In genomic region chr7:44815721-44816469, GRCm38 (mm10) we compare ENCODE assay signal across 8 mouse cellular contexts. TPM values are rescaled to one million over a fixed set of nuclear protein-coding genes. Genes with fewer than 3 reads are reported as not detected.
DNase-seq lines count a peak whose midpoint lies in the region; ATAC-seq and TF ChIP-seq lines count a peak whose summit lies in the region.

Gene Nup62 (plus strand): TSS chr7:44816088.
Gene Il4i1 (plus strand): TSS chr7:44816387.

- ATAC-seq in G1E (ENCODE audit: extremely low read depth, insufficient number of reproducible peaks, low FRiP score, poor library complexity, severe bottlenecking): peak; percentile 89
- peak; percentile 92 for ATAC-seq in forebrain, embryonic 16.5 days
- peak; percentile 96 for ATAC-seq in lung, embryonic 14.5 days (ENCODE audit: insufficient read depth)

- WGBS in forebrain, embryonic 16.5 days: under 1% methylated on average over 62 of the region's 62 CpGs
- WGBS in lung, embryonic 14.5 days: under 1% methylated on average over 60 of the region's 62 CpGs
- WGBS in olfactory bulb, adult 2 months: under 1% methylated on average over 62 of the region's 62 CpGs
- under 1% methylated on average over 62 of the region's 62 CpGs for WGBS in thymus, adult 2 months

- intact Hi-C loops in heart, postnatal 36 days (cut with DNase I): loop anchor here (2.0 kb wide), 1 partner anchor 65 kb away; the partner anchor contains the start of gene Zfp473

- DNase-seq in G1E (ENCODE audit: low spot score): peak; percentile 94
- peak; percentile 98 to 99 for DNase-seq in cerebellum, adult 18-20 months
- DNase-seq in heart, postnatal 36 days: peak; percentile 98 to 99
- DNase-seq in layer of hippocampus, adult 2 months (ENCODE audit: low spot score in 2 of 2): peak; percentile 98 to 99
- DNase-seq in lung, embryonic 14.5 days: peak; percentile 99
- peak; percentile 99 for DNase-seq in thymus, adult 2 months

- H3K4me2 ChIP-seq in forebrain, embryonic 16.5 days (ENCODE audit: low read length): peak within 1 kb of the TSS; percentile 80
- peak within 1 kb of the TSS; percentile 89 for H3K4me2 ChIP-seq in lung, embryonic 14.5 days

- no peaks in the 10 kb centered on the region for H3K9me3 ChIP-seq in G1E (replicated peaks)
- H3K9me3 ChIP-seq in forebrain, embryonic 16.5 days (ENCODE audit: control insufficient read depth, low read length): no peaks in the 10 kb centered on the region
- H3K9me3 ChIP-seq in lung, embryonic 14.5 days (ENCODE audit: low read depth, low read length): no peaks in the 10 kb centered on the region

- H3K27me3 ChIP-seq in G1E (ENCODE audit: insufficient read depth, low read length): no peaks in the 10 kb centered on the region
- H3K27me3 ChIP-seq in forebrain, embryonic 16.5 days (replicated peaks; ENCODE audit: control insufficient read depth, insufficient read depth, low read length): no peaks in the 10 kb centered on the region
- no peaks in the 10 kb centered on the region for H3K27me3 ChIP-seq in lung, embryonic 14.5 days (ENCODE audit: insufficient read depth, low read length)
- H3K27me3 ChIP-seq in thymus, adult 2 months (ENCODE audit: control insufficient read depth, insufficient read depth, low read length): no peaks in the 10 kb centered on the region

- TF ChIP-seq CTCF in G1E (IDR thresholded peaks at IDR 0.05; ENCODE audit: low read depth, low read length): no peak
- TF ChIP-seq CTCF in layer of hippocampus, adult 2 months (conservative IDR thresholded peaks at IDR 0.05): peak; percentile 35; the same call in 1 of the 2 replicates
- no peak for TF ChIP-seq CTCF in lung, embryonic 14.5 days (IDR thresholded peaks at IDR 0.05; ENCODE audit: low read depth)
- TF ChIP-seq CTCF in olfactory bulb, adult 2 months (IDR thresholded peaks at IDR 0.05; ENCODE audit: insufficient read depth, low read depth, low read length): no peak
- no peak; the same call in 1 of the 2 replicates for TF ChIP-seq CTCF in thymus, adult 2 months (IDR thresholded peaks at IDR 0.05; ENCODE audit: borderline replicate concordance, control insufficient read depth, extremely low read depth, insufficient read depth, low read length, poor library complexity)

- peaks cover 57% of the 10 kb centered on the region for H3K4me1 ChIP-seq in G1E (ENCODE audit: insufficient read depth, low read depth, low read length)
- H3K4me1 ChIP-seq in forebrain, embryonic 16.5 days (replicated peaks; ENCODE audit: control insufficient read depth, insufficient read depth, low read length): peaks cover 42% of the 10 kb centered on the region
- H3K4me1 ChIP-seq in lung, embryonic 14.5 days (ENCODE audit: insufficient read depth): peaks cover 14% of the 10 kb centered on the region
- H3K4me1 ChIP-seq in olfactory bulb, adult 2 months (ENCODE audit: control insufficient read depth, insufficient read depth, low read length): peaks cover 13% of the 10 kb centered on the region
- H3K4me1 ChIP-seq in thymus, adult 2 months (replicated peaks; ENCODE audit: control insufficient read depth, insufficient read depth, low read length): peaks cover 24% of the 10 kb centered on the region

- peak within 1 kb of the TSS; percentile 88 for H3K4me3 ChIP-seq in G1E (ENCODE audit: low read depth, low read length)
- peak within 1 kb of the TSS; percentile 88 for H3K4me3 ChIP-seq in forebrain, embryonic 16.5 days (replicated peaks; ENCODE audit: low read length)
- H3K4me3 ChIP-seq in layer of hippocampus, adult 2 months: peak within 1 kb of the TSS; percentile 82
- peak within 1 kb of the TSS; percentile 88 for H3K4me3 ChIP-seq in lung, embryonic 14.5 days (ENCODE audit: low read depth, low read length)
- peak within 1 kb of the TSS; percentile 100 for H3K4me3 ChIP-seq in olfactory bulb, adult 2 months (ENCODE audit: insufficient read depth, low read depth, low read length)
- peak within 1 kb of the TSS; percentile 89 for H3K4me3 ChIP-seq in thymus, adult 2 months (ENCODE audit: control insufficient read depth, insufficient read depth, low read length)

- peak within 1 kb of the TSS; percentile 89 for H3K27ac ChIP-seq in forebrain, embryonic 16.5 days (ENCODE audit: low read length)
- peak within 1 kb of the TSS; percentile 97 for H3K27ac ChIP-seq in layer of hippocampus, adult 2 months
- peak within 1 kb of the TSS; percentile 99 for H3K27ac ChIP-seq in lung, embryonic 14.5 days (ENCODE audit: low read depth)
- peak within 1 kb of the TSS; percentile 95 for H3K27ac ChIP-seq in olfactory bulb, adult 2 months (ENCODE audit: insufficient read depth, low read depth, low read length)
- peak within 1 kb of the TSS; percentile 76 for H3K27ac ChIP-seq in thymus, adult 2 months (ENCODE audit: control insufficient read depth, insufficient read depth, low read length)

- peak within 1 kb of the TSS; percentile 91 for H3K9ac ChIP-seq in forebrain, embryonic 16.5 days (replicated peaks; ENCODE audit: low read depth, low read length)
- peak within 1 kb of the TSS; percentile 98 for H3K9ac ChIP-seq in lung, embryonic 14.5 days

- H3K36me3 ChIP-seq in G1E (replicated peaks): peaks cover 85% of the 10 kb centered on the region
- H3K36me3 ChIP-seq in forebrain, embryonic 16.5 days (ENCODE audit: control insufficient read depth, insufficient read depth): no peaks in the 10 kb centered on the region
- peaks cover 38% of the 10 kb centered on the region for H3K36me3 ChIP-seq in lung, embryonic 14.5 days (ENCODE audit: insufficient read depth)
- H3K36me3 ChIP-seq in thymus, adult 2 months (ENCODE audit: control insufficient read depth, insufficient read depth, low read length): no peaks in the 10 kb centered on the region

- TF ChIP-seq POLR2A in olfactory bulb, adult 2 months (IDR thresholded peaks at IDR 0.05; ENCODE audit: insufficient read depth, low read depth, low read length): 0 out of 2 replicates have a peak, but pooled peaks have one; percentile 34
- peak; percentile 61; the same call in 1 of the 2 replicates for TF ChIP-seq POLR2A in thymus, adult 2 months (IDR thresholded peaks at IDR 0.05; ENCODE audit: control insufficient read depth, extremely low read depth, insufficient read depth, low read length, poor library complexity)

RNA-seq across cellular contexts. Expression of gene Nup62, which starts in this region (rescaled TPM):
- 96.5 and 160 TPM in 2 replicates for total RNA-seq in G1E (2014; fragmentation: Nextera tagmentation)
- total RNA-seq in G1E (2017): 94.9 and 102 TPM in 2 replicates
- 85.4 and 157 TPM in 2 replicates for polyA plus RNA-seq in G1E (2012)
- polyA plus RNA-seq in forebrain, embryonic 16.5 days (2015; fragmentation: Nextera tagmentation; extraction: Ambion mirVana): 53.9 and 56.1 TPM in 2 replicates
- 10 to 100 TPM; 21.9 to 28.9 TPM for total RNA-seq in heart, postnatal 36 days (2021)
- 10 to 100 TPM; 29.7 to 33.2 TPM for total RNA-seq in layer of hippocampus, adult 2 months (2021)
- 65.8 and 68.9 TPM in 2 replicates for polyA plus RNA-seq in lung, embryonic 14.5 days (2014; fragmentation: Nextera tagmentation; extraction: Ambion mirVana)
- polyA plus RNA-seq in olfactory bulb, adult 2 months (2012; ENCODE audit: insufficient read depth, insufficient read length, low replicate concordance, missing spikeins): not detected in 2 replicates
- 189 and 223 TPM in 2 replicates for polyA plus RNA-seq in thymus, adult 2 months (2012; rRNA removed)

RNA-seq across cellular contexts. Expression of gene Il4i1, which starts in this region (rescaled TPM):
- total RNA-seq in G1E (2014; fragmentation: Nextera tagmentation): 4.2 and 14.4 TPM in 2 replicates
- total RNA-seq in G1E (2017): 1.3 and 2.4 TPM in 2 replicates
- 3.1 and 3.2 TPM in 2 replicates for polyA plus RNA-seq in G1E (2012)
- 0.44 and 2.3 TPM in 2 replicates for polyA plus RNA-seq in forebrain, embryonic 16.5 days (2015; fragmentation: Nextera tagmentation; extraction: Ambion mirVana)
- under 1 TPM; 0.89 TPM for total RNA-seq in heart, postnatal 36 days (2021)
- total RNA-seq in layer of hippocampus, adult 2 months (2021): 1 to 10 TPM; 2.6 to 3.3 TPM
- 0.93 and 1.5 TPM in 2 replicates for polyA plus RNA-seq in lung, embryonic 14.5 days (2014; fragmentation: Nextera tagmentation; extraction: Ambion mirVana)
- not detected in 2 replicates for polyA plus RNA-seq in olfactory bulb, adult 2 months (2012; ENCODE audit: insufficient read depth, insufficient read length, low replicate concordance, missing spikeins)
- polyA plus RNA-seq in thymus, adult 2 months (2012; rRNA removed): 71.7 and 74.4 TPM in 2 replicates

Comparison
In these comparisons a context has a peak if more than half of its experiments do, and no peak if none do; other contexts are left out.
1. Peak in every context shown above with its lines: DNase-seq, ATAC-seq, H3K4me3 ChIP-seq and H3K27ac ChIP-seq.
2. RNA of gene Nup62 (polyA plus RNA-seq): 189 to 223 TPM in thymus, adult 2 months, 85.4 to 157 TPM in G1E, 65.8 to 68.9 TPM in lung, embryonic 14.5 days and 53.9 to 56.1 TPM in forebrain, embryonic 16.5 days; not detected in olfactory bulb, adult 2 months; every median in the first group is over 10 times any median in the second.